Mouse (Mus musculus): ENCODE data around the gene Wdr89. TPM values are rescaled to one million over a fixed set of nuclear protein-coding genes. Genes with fewer than 3 reads are reported as not detected.
A peak's percentile ranks its signal among the peaks of the same experiment; 100 is the strongest.

The Wdr89 gene
- polyA plus RNA-seq, 1 experiment from 2014 or later, result 9.0 TPM

DNA sequence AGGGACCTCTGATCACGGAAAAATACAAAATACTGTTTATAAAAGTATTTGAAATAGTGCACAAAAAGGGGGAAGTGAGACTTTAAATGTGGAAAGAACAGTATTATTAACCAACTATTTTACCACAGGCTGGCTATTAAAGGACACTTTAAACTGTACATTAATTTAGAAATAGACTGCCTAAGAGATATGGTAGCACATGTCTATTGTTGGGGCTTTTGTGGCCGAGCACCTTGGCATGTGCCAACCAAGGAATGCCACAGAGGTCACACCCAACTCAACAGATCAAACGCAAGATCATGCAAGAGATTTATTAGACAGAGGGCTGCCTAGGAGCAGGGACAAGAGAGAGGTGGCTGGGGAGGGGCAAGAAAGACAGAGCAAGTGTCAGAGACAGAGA is 32.2 kb downstream of the Wdr89 start:
- no peak overlapping the region for H3K27ac ChIP-seq
- H3K4me2 ChIP-seq, result no peak overlapping the region
- 0 out of 2 replicates have a peak, but pooled peaks cover 2% of the 10 kb centered on the region for H3K36me3 ChIP-seq (replicated peaks)
- H3K9me3 ChIP-seq, result no peaks in the 10 kb centered on the region
- no peak overlapping the region for H3K9ac ChIP-seq
- ATAC-seq (ENCODE audit: low FRiP score), result no peak
- H3K4me3 ChIP-seq (replicated peaks), result no peak overlapping the region
- no peaks in the 10 kb centered on the region for H3K4me1 ChIP-seq
- WGBS, result 89% methylated on average over 3 of the region's 3 CpGs
- H3K27me3 ChIP-seq, result no peaks in the 10 kb centered on the region

GRCm38 (mm10) chr12:75635771-75636430 is 33.4 kb downstream of the Wdr89 start:
- no peak for ATAC-seq (ENCODE audit: low FRiP score)
- no peak overlapping the region for H3K4me2 ChIP-seq
- 93% methylated on average over 10 of the region's 10 CpGs for WGBS

DNA sequence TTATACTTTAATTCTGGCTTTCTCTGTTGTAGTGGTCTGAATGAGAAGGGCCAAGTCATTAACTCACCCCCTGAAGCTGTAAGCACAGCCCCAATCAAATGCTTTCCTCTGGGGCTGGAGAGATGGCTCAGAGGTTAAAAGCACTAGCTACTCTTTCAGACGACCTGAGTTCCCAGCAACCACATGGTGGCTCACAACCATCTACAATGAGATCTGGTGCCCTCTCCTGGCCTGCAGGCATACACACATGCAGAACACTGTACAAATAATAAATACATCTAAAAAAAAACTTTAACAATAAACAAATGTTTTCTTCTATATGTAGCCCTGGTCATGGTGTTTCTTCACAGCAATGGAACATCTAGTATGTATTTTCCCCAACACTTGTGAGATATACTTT is 39.7 kb downstream of the Wdr89 start:
- Histone ChIP-seq H3K4me2 (no peak overlapping the region), H3K4me1 (no peaks in the 10 kb centered on the region), H3K27ac (no peak overlapping the region), H3K4me3 (replicated peaks) (no peak overlapping the region), H3K36me3 (replicated peaks) (0 out of 2 replicates have a peak, but pooled peaks cover 5% of the 10 kb centered on the region), H3K27me3 (no peaks in the 10 kb centered on the region), H3K9me3 (no peaks in the 10 kb centered on the region), H3K9ac (no peak overlapping the region)
- ATAC-seq (ENCODE audit: low FRiP score), result no peak
- 61% methylated on average over 1 of the region's 1 CpGs for WGBS

More at GRCm38 (mm10) chr12:75635771-75636430, 33.4 kb downstream of the Wdr89 start:
- Histone ChIP-seq H3K27me3 (no peaks in the 10 kb centered on the region), H3K27ac (no peak overlapping the region), H3K9me3 (no peaks in the 10 kb centered on the region), H3K36me3 (replicated peaks) (0 out of 2 replicates have a peak, but pooled peaks cover 5% of the 10 kb centered on the region), H3K4me3 (replicated peaks) (no peak overlapping the region), H3K4me1 (no peaks in the 10 kb centered on the region), H3K9ac (no peak overlapping the region)

GRCm38 (mm10) chr12:75623292-75623691 is 46.0 kb downstream of the Wdr89 start:
- no peak for ATAC-seq (ENCODE audit: low FRiP score)

DNA sequence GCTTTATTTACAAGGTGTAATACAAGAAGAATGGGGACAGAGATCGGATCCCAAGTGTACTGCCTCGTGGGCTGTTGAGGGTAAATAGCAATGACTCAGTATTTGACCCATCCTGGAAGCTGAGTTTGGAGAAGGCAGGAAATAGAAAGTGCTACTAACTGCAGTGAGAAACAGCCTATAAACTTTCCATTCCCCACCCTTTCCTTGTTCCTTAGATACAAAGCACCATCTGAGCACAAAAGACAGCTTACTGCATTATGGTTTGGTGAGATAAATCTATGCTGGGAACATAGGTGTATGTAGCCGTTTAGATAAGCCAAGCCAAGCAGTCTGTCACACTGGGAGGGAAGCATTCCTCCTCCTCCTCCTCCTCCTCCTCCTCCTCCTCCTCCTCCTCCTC is 46.5 kb downstream of the Wdr89 start:
- H3K4me3 ChIP-seq (replicated peaks), result no peak overlapping the region

More at GRCm38 (mm10) chr12:75623292-75623691, 46.0 kb downstream of the Wdr89 start:
- Histone ChIP-seq H3K27ac (no peak overlapping the region), H3K4me3 (replicated peaks) (no peak overlapping the region), H3K9ac (no peak overlapping the region), H3K4me1 (no peaks in the 10 kb centered on the region), H3K27me3 (no peaks in the 10 kb centered on the region), H3K9me3 (0 out of 2 replicates have a peak, but pooled peaks cover 4% of the 10 kb centered on the region), H3K4me2 (no peak overlapping the region), H3K36me3 (replicated peaks) (no peaks in the 10 kb centered on the region)
- 95% methylated on average over 5 of the region's 5 CpGs for WGBS

DNA sequence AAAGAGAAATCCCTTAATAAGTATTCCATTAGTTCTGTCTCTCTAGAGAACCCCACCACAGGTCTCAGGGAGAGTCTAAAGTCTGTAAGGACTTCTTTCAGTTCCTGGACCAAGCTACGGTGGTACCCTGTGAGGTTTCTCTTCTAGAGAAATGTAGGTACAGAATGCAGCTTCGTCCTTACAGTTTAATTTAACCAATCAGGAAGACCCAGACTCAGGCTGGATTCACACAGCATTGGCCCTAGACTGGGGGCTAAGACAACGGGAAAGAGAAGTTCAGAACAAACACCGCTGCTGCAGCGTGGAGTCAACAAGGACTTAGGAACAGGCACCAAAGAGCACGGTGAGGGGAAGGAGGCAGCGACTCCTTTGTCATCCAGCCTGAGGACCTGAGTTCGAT is 52.5 kb downstream of the Wdr89 start:
- no peak for ATAC-seq (ENCODE audit: low FRiP score)

More for the DNA sequence above, 46.5 kb downstream of the Wdr89 start:
- no peak for ATAC-seq (ENCODE audit: low FRiP score)
- Histone ChIP-seq H3K4me1 (no peaks in the 10 kb centered on the region), H3K4me2 (no peak overlapping the region), H3K27ac (no peak overlapping the region), H3K9me3 (0 out of 2 replicates have a peak, but pooled peaks cover 4% of the 10 kb centered on the region), H3K27me3 (no peaks in the 10 kb centered on the region), H3K36me3 (replicated peaks) (no peaks in the 10 kb centered on the region), H3K9ac (no peak overlapping the region)
- WGBS, result 82% methylated on average over 3 of the region's 3 CpGs

DNA sequence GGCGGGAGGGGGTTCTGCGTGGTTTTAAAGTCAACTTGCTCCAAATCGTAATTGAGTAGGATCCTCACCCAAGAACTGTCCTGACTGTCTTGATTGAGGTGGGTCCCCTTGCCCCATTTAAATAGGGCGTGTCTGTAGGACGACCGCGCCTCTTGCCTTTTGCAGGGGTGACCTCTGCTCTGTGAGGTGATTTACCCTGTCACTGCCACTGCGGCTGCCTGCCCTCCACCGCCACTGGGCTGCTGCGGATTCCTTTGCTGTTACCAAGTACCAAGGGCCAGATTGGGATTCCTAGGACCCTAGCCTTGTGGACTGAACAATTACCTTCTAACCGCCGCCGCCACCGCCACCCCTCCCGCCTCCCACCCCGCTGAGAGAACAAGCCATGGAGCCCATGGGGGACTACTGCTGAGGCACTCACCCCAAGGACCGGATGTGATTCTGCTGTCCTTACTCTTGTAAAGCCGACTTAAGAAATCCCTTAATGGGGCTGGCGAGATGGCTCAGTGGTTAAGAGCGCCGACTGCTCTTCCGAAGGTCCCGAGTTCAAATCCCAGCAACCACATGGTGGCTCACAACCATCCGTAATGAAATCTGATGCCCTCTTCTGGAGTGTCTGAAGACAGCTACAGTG is 53.1 kb downstream of the Wdr89 start:
- Histone ChIP-seq H3K4me3 (replicated peaks) (no peak overlapping the region), H3K9ac (no peak overlapping the region), H3K9me3 (no peaks in the 10 kb centered on the region), H3K27ac (no peak overlapping the region), H3K4me1 (no peaks in the 10 kb centered on the region), H3K36me3 (replicated peaks) (no peaks in the 10 kb centered on the region), H3K4me2 (peak overlapping the region; percentile 41), H3K27me3 (no peaks in the 10 kb centered on the region; the same call in 1 of the 2 replicates)
- no peak for ATAC-seq (ENCODE audit: low FRiP score)
- WGBS, result 8% methylated on average over 24 of the region's 24 CpGs

More for the DNA sequence above, 52.5 kb downstream of the Wdr89 start:
- Histone ChIP-seq H3K36me3 (replicated peaks) (no peaks in the 10 kb centered on the region), H3K9me3 (0 out of 2 replicates have a peak, but pooled peaks cover 3% of the 10 kb centered on the region), H3K9ac (no peak overlapping the region), H3K4me3 (replicated peaks) (no peak overlapping the region), H3K27ac (no peak overlapping the region), H3K4me1 (no peaks in the 10 kb centered on the region), H3K27me3 (no peaks in the 10 kb centered on the region; the same call in 1 of the 2 replicates), H3K4me2 (no peak overlapping the region)
- 61% methylated on average over 8 of the region's 8 CpGs for WGBS

GRCm38 (mm10) chr12:75615556-75615955 is 53.8 kb downstream of the Wdr89 start:
- H3K9me3 ChIP-seq, result no peaks in the 10 kb centered on the region
- no peak for ATAC-seq (ENCODE audit: low FRiP score)
- no peaks in the 10 kb centered on the region for H3K4me1 ChIP-seq
- H3K27me3 ChIP-seq, result no peaks in the 10 kb centered on the region; the same call in 1 of the 2 replicates
- H3K36me3 ChIP-seq (replicated peaks), result no peaks in the 10 kb centered on the region
- H3K4me2 ChIP-seq, result no peak overlapping the region
- H3K9ac ChIP-seq, result no peak overlapping the region
- H3K27ac ChIP-seq, result no peak overlapping the region
- WGBS, result 61% methylated on average over 3 of the region's 3 CpGs
- no peak overlapping the region for H3K4me3 ChIP-seq (replicated peaks)

- H3K27ac ChIP-seq, result no peak overlapping the region
Observed at GRCm38 (mm10) chr12:75612711-75613110, 56.6 kb downstream of the Wdr89 start.

DNA sequence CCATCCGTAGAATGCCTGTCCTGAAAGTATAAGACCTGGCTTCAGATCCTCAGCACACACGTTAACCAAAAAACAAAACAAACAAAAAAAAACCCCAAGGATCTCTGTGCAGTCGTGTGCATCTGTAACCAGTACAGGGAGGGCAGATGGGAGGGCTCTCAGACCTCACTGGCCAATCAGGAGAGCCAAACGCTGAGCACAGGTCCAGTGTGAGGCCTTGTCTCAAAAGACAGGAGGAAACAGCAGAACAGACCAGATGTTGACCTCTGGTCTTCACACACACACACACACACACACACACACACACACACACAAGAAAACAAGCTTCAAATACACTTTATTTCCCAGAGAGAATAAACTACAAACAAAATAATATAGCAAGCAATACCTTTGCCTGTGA is 69.8 kb downstream of the Wdr89 start:
- WGBS, result 21% methylated on average over 4 of the region's 4 CpGs
- Histone ChIP-seq H3K36me3 (replicated peaks) (no peaks in the 10 kb centered on the region), H3K4me2 (no peak overlapping the region), H3K9ac (no peak overlapping the region), H3K27ac (no peak overlapping the region), H3K4me3 (replicated peaks) (no peak overlapping the region), H3K4me1 (peaks cover 5% of the 10 kb centered on the region), H3K27me3 (no peaks in the 10 kb centered on the region), H3K9me3 (no peaks in the 10 kb centered on the region)
- ATAC-seq (ENCODE audit: low FRiP score), result no peak

More at GRCm38 (mm10) chr12:75612711-75613110, 56.6 kb downstream of the Wdr89 start:
- H3K4me2 ChIP-seq, result no peak overlapping the region
- WGBS, result 88% methylated on average over 7 of the region's 7 CpGs
- H3K9ac ChIP-seq, result no peak overlapping the region
- no peaks in the 10 kb centered on the region for H3K36me3 ChIP-seq (replicated peaks)
- H3K4me1 ChIP-seq, result no peaks in the 10 kb centered on the region
- no peaks in the 10 kb centered on the region for H3K9me3 ChIP-seq
- no peaks in the 10 kb centered on the region; the same call in 1 of the 2 replicates for H3K27me3 ChIP-seq
- H3K4me3 ChIP-seq (replicated peaks), result no peak overlapping the region
- no peak for ATAC-seq (ENCODE audit: low FRiP score)

DNA sequence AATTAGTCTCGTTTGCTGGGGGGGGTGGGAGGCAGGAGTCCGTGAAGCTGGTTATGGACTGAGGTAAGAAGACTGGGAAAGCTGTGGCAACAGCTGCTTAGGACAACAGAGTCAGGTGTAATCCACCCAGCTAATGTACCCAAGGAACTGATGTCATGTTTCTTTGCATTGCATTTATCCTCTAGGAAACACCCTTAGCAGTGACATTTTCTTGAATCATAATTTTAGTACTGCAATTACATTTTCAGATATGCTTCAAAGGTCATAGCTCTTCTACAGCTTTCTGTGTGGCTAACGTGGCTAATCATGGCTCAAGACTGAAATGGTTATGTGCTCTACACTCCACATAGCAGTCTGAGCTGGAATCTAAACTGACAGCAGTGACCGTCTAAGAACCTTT is 70.3 kb downstream of the Wdr89 start:
- 64% methylated on average over 4 of the region's 4 CpGs for WGBS

GRCm38 (mm10) chr12:75597707-75598106 is 71.6 kb downstream of the Wdr89 start:
- Histone ChIP-seq H3K4me3 (replicated peaks) (no peak overlapping the region), H3K36me3 (replicated peaks) (peaks cover 4% of the 10 kb centered on the region), H3K9me3 (no peaks in the 10 kb centered on the region), H3K27me3 (no peaks in the 10 kb centered on the region), H3K4me2 (no peak overlapping the region), H3K27ac (no peak overlapping the region), H3K4me1 (peaks cover 14% of the 10 kb centered on the region), H3K9ac (no peak overlapping the region)
- 88% methylated on average over 4 of the region's 4 CpGs for WGBS
- ATAC-seq (ENCODE audit: low FRiP score), result no peak

More for the DNA sequence above, 70.3 kb downstream of the Wdr89 start:
- no peaks in the 10 kb centered on the region for H3K9me3 ChIP-seq
- 0 out of 2 replicates have a peak overlapping the region, but pooled peaks have one; percentile 1 for H3K9ac ChIP-seq
- H3K27me3 ChIP-seq, result no peaks in the 10 kb centered on the region
- no peak for ATAC-seq (ENCODE audit: low FRiP score)
- no peaks in the 10 kb centered on the region for H3K36me3 ChIP-seq (replicated peaks)
- no peak overlapping the region for H3K27ac ChIP-seq
- H3K4me3 ChIP-seq (replicated peaks), result no peak overlapping the region
- H3K4me1 ChIP-seq, result peaks cover 10% of the 10 kb centered on the region
- H3K4me2 ChIP-seq, result no peak overlapping the region

Data from forebrain, embryonic 12.5 days (tissue).